ENCODE assay signal across 9 mouse cellular contexts in the genomic region with DNA sequence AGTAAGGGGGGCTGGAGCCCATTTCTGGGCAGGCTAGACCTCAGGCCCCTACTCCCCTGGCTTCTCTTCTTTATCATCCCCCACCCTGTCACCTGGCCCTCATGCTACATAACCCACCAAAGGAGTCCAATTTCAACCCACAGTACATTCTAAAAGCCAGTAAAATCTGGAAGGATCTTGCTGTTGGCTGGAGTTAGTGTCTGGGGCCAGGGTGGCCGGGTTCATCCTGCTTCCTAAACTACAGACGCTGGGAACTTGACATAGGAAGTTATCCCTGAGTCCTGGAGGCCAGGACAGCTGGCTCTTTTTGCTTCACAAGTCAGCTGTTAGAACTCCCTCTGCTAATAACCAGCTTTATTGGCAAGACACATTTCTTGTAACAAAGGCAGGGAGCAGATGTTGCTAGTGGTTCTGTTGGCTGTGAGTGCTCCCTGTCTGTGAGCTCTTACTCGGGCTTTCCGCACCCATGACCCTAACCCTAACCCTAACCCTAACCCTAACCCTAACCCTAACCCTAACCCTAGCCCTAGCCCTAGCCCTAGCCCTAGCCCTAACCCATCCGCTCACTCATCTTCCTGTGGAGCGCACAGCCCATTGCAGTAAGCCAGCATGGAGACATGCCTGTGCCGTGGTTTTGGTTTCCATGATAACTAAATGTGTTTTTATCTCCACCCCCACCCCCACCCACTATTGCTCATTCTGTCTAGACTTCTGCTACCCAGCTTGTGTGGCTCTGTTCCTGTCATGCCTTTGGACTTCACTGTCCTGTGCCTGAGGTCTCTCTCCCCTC.
DNase-seq lines count a peak whose midpoint lies in the region; ATAC-seq and TF ChIP-seq lines count a peak whose summit lies in the region.
"Had no signal": no experiment of that assay in that cellular context is flagged by ENCODE, and none has a peak within 500 bp of the region (broad histone marks: within the 10 kb centered on the region; RNA-seq: fewer than 3 reads in every experiment).

No protein-coding gene starts in this region.

- no peaks in the 10 kb centered on the region for H3K36me3 ChIP-seq in heart, postnatal 0 days (replicated peaks; ENCODE audit: control insufficient read depth, insufficient read depth, low read length)
- no peaks in the 10 kb centered on the region for H3K36me3 ChIP-seq in limb, embryonic 15.5 days
- H3K36me3 ChIP-seq in liver, embryonic 11.5 days (ENCODE audit: control insufficient read depth, insufficient read depth, low read length), result no peaks in the 10 kb centered on the region

- no peak overlapping the region for H3K4me2 ChIP-seq in heart, postnatal 0 days (ENCODE audit: low read depth, low read length)
- no peak overlapping the region for H3K4me2 ChIP-seq in limb, embryonic 15.5 days
- H3K4me2 ChIP-seq in liver, embryonic 11.5 days, result no peak overlapping the region

- DNase-seq in gastrocnemius, adult 18-20 months (ENCODE audit: low spot score), result peak; percentile 28
- no peak for DNase-seq in gastrocnemius, adult 2 months
- peak; percentile 17 for DNase-seq in adipocyte (ENCODE audit: low spot score)
- peak; percentile 51 for DNase-seq in heart, postnatal 0 days (ENCODE audit: low spot score)
- no peak for DNase-seq in embryo, embryonic 10 days (ENCODE audit: low spot score)
- no peak for DNase-seq in liver, embryonic 11.5 days (ENCODE audit: low spot score)
- DNase-seq in cerebellum, adult 11 months, result no peak

- H3K27ac ChIP-seq in gastrocnemius, adult 2 months, result no peak overlapping the region
- H3K27ac ChIP-seq in heart, postnatal 0 days (ENCODE audit: low read depth), result 0 out of 2 replicates have a peak overlapping the region, but pooled peaks have one; percentile 22
- peak overlapping the region; percentile 50 for H3K27ac ChIP-seq in limb, embryonic 15.5 days
- no peak overlapping the region for H3K27ac ChIP-seq in liver, embryonic 11.5 days (ENCODE audit: low read depth, low read length)
- H3K27ac ChIP-seq: liver, embryonic 14.5 days had no signal

- TF ChIP-seq EP300 in heart, postnatal 0 days (IDR thresholded peaks at IDR 0.05; ENCODE audit: low read depth), result no peak

- no peak overlapping the region for H3K4me3 ChIP-seq in gastrocnemius, adult 2 months
- H3K4me3 ChIP-seq in heart, postnatal 0 days (ENCODE audit: low read depth, low read length), result no peak overlapping the region
- H3K4me3 ChIP-seq in limb, embryonic 15.5 days, result no peak overlapping the region
- no peak overlapping the region for H3K4me3 ChIP-seq in liver, embryonic 11.5 days (ENCODE audit: low read depth, low read length)

- no peaks in the 10 kb centered on the region for H3K9me3 ChIP-seq in heart, postnatal 0 days (replicated peaks; ENCODE audit: control insufficient read depth, low read length)
- H3K9me3 ChIP-seq in limb, embryonic 15.5 days, result no peaks in the 10 kb centered on the region
- no peaks in the 10 kb centered on the region for H3K9me3 ChIP-seq in liver, embryonic 11.5 days (ENCODE audit: control insufficient read depth, low read length)

- no peaks in the 10 kb centered on the region for H3K27me3 ChIP-seq in heart, postnatal 0 days (ENCODE audit: control insufficient read depth, insufficient read depth, low read length)
- no peaks in the 10 kb centered on the region for H3K27me3 ChIP-seq in limb, embryonic 15.5 days
- no peaks in the 10 kb centered on the region for H3K27me3 ChIP-seq in liver, embryonic 11.5 days (replicated peaks; ENCODE audit: control insufficient read depth, insufficient read depth, low read length)

- peak; percentile 37 for ATAC-seq in heart, postnatal 0 days (ENCODE audit: insufficient read depth, low read depth)
- ATAC-seq in limb, embryonic 15.5 days (ENCODE audit: insufficient number of reproducible peaks, low FRiP score, low TSS enrichment, low read depth), result peak; percentile 55
- ATAC-seq in liver, embryonic 11.5 days (replicated peaks; ENCODE audit: low FRiP score), result no peak; the same call in 1 of the 2 replicates

- WGBS in heart, postnatal 0 days, result 65% methylated on average over 7 of the region's 7 CpGs
- WGBS in limb, embryonic 15.5 days, result 52% methylated on average over 7 of the region's 7 CpGs
- WGBS in liver, embryonic 11.5 days, result 58% methylated on average over 7 of the region's 7 CpGs

- TF ChIP-seq CTCF in gastrocnemius, adult 2 months (IDR thresholded peaks at IDR 0.05), result no peak
- TF ChIP-seq CTCF in heart, postnatal 0 days (IDR thresholded peaks at IDR 0.05; ENCODE audit: low read depth), result no peak

- peaks cover 11% of the 10 kb centered on the region for H3K4me1 ChIP-seq in heart, postnatal 0 days (ENCODE audit: control insufficient read depth, insufficient read depth)
- H3K4me1 ChIP-seq in limb, embryonic 15.5 days, result peaks cover 34% of the 10 kb centered on the region
- H3K4me1 ChIP-seq in liver, embryonic 11.5 days (replicated peaks; ENCODE audit: control insufficient read depth, insufficient read depth, low read length), result peaks cover 7% of the 10 kb centered on the region; the same call in 1 of the 2 replicates

- H3K9ac ChIP-seq in heart, postnatal 0 days (replicated peaks; ENCODE audit: low read depth, low read length), result no peak overlapping the region
- H3K9ac ChIP-seq in limb, embryonic 15.5 days, result no peak overlapping the region
- H3K9ac ChIP-seq in liver, embryonic 11.5 days (ENCODE audit: low read depth, low read length), result no peak overlapping the region
- H3K9ac ChIP-seq: liver, embryonic 14.5 days had no signal

- intact Hi-C loops in gastrocnemius, adult 2 months (cut with DNase I), result no loop called here

Comparison
In these comparisons a context has a peak if more than half of its experiments do, and no peak if none do; other contexts are left out.
1. DNase-seq: peak in gastrocnemius, adult 18-20 months (single experiment), adipocyte (single experiment) and heart, postnatal 0 days (single experiment); none in gastrocnemius, adult 2 months (single experiment), embryo, embryonic 10 days (single experiment), liver, embryonic 11.5 days (single experiment) and cerebellum, adult 11 months (single experiment).
2. H3K27ac ChIP-seq: peak in heart, postnatal 0 days (single experiment) and limb, embryonic 15.5 days (single experiment); none in gastrocnemius, adult 2 months (single experiment) and liver, embryonic 11.5 days (single experiment).